Mouse (Mus musculus) layer of hippocampus, postnatal 10 days (tissue): ENCODE measurements at regions not wholly inside any gene's neighbourhood (a gene's known extent, or its start where the extent isn't known, plus 50 kb on each side); places are given as distances from the start of the nearest gene placed in this dataset.
"Not testable (repeated sequence)": the region's sequence is repeated elsewhere in the genome, so short reads cannot be mapped to it uniquely, and the experiment has no call there.

Experiments
- DNase-seq, 2 experiments: peaks; one replicate each; pipeline ENCODE4 v3.0.0; 2021; ENCODE audit warnings: low spot score in 2 of 2

DNA sequence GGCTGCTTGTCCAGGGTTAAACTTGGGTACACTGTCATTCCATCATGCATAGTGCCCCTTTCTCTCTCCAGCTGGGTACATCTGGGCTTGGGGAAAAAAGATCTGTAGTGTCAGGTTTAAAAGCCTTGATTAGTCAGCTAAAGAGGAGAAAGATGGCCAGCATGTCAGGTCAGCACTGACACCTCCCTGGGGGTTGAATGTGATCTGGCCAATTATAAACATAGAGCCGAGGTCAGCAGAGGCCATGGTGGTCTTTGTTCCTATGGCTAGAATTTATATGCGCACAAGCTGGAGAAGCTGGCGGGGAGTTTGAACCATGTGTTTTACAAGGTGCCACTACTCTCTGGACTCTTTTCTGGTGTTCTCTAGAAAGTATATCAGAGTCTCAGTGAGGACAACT, 61.0 kb upstream of the Gm12728 start:
- no peak for DNase-seq

DNA sequence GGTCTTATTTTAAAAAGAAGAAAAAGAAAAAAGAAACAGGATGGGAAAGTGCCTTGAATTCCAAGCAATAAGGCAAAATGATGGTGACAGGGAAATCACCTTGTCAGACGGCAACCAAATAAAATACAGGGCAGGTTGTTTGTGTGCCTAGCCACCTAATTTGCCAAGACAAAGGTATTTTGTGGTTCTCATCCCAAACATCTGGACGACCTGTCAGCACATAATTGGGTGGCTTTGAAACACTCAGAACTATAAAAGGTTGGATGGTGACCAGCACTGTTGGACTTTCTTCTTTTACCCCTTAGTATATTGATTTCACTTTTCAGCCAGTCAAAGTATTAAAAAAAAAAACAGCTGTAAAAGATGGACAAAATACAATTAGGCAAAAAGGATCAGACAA, 58.8 kb upstream of the Gm12728 start:
- DNase-seq: no peak

- not testable (repeated sequence) for DNase-seq
These were observed 54.6 kb upstream of the Gm12728 start for GRCm38 (mm10) chr4:105735116-105735515.
